Mouse (Mus musculus) limb, embryonic 15.5 days (tissue): Measurements from ENCODE around the gene Armc9. TPM values are rescaled to one million over a fixed set of nuclear protein-coding genes. Genes with fewer than 3 reads are reported as not detected.

Experiments used
- ATAC-seq: fragments of 200-750 bp; cut with Nextera tagmentation; 2 replicates; pipeline ENCODE4 v1.8.0; 2017; ENCODE audit warnings: low read depth, moderate TSS enrichment; ENCODE audit not compliant: insufficient number of reproducible peaks, low FRiP score, low TSS enrichment
- H3K27ac ChIP-seq: fragments of 300-500 bp; sonication (generic); 2 replicates; pipeline ENCODE4 v1.5.1; 2015; ENCODE audit warnings: moderate library complexity, mild to moderate bottlenecking, inconsistent platforms
- H3K27me3 ChIP-seq: fragments of 300-500 bp; sonication (generic); 2 replicates; pipeline ENCODE4 v1.6.1; 2015; ENCODE audit warnings: inconsistent platforms
- H3K36me3 ChIP-seq: fragments of 300-500 bp; sonication (generic); 2 replicates; pipeline ENCODE4 v1.6.1; 2015; ENCODE audit warnings: inconsistent platforms
- H3K4me1 ChIP-seq: fragments of 300-500 bp; sonication (generic); 2 replicates; pipeline ENCODE4 v1.6.1; 2015; ENCODE audit warnings: inconsistent platforms
- H3K4me2 ChIP-seq: fragments of 300-500 bp; sonication (generic); 2 replicates; pipeline ENCODE4 v1.6.1; 2015; ENCODE audit warnings: mild to moderate bottlenecking, inconsistent platforms
- H3K4me3 ChIP-seq: fragments of 300-500 bp; sonication (generic); 2 replicates; pipeline ENCODE4 v1.5.1; 2015; ENCODE audit warnings: mild to moderate bottlenecking, inconsistent platforms
- H3K9ac ChIP-seq: fragments of 300-500 bp; sonication (generic); 2 replicates; pipeline ENCODE4 v1.6.1; 2015; ENCODE audit warnings: inconsistent platforms
- H3K9me3 ChIP-seq: fragments of 300-500 bp; sonication (generic); 2 replicates; pipeline ENCODE4 v1.6.1; 2016; ENCODE audit warnings: inconsistent platforms
- WGBS: fragments of 180-500 bp; shearing (Covaris S2); methylation state at CpG from one replicate; pipeline ENCODE4 v1.1.7; 2015; 5-methylcytosine and 5-hydroxymethylcytosine counted together
- polyA plus RNA-seq: library from polyadenylated mRNA; unstranded; fragments of >200 nt; fragmentation: Nextera tagmentation; extraction: Ambion mirVana; gene quantifications from 2 replicates; pipeline ENCODE4 v1.2.1, GENCODE M21; 2015

Gene Armc9
- polyA plus RNA-seq, 1 experiment from 2014 or later: 19.2 TPM

DNA sequence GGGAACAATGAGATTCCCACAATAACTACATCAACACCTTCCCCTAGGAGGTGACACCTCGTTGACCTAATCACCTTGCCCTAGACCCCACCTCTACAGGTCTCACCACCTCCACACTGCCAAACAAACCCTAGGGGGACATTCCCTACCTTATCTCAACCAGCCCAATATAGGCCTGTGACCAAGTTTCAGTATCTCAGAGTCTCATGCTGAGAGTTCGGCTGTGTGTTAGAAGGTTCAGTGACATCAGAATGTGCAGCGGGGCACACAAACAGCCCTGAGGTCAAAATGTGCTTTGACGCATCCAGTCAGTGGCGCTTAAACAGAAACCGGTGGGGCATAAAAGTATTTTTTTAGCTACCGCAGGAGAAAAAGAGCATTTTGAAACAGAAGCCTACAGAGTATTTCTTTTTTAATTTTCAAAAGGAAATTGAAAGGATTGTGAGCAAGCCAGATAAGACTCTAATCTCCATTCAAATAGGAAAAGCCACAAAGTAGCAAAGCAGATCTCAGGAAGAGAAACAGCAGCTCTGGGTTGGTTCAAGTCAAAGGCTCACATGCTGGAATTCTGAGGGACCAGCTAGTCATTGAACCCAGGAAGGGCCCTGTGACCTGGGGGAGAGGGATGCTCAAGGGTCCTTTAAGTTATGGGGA lies 103.7 kb downstream of the Armc9 start:
- no peak for ATAC-seq

DNA sequence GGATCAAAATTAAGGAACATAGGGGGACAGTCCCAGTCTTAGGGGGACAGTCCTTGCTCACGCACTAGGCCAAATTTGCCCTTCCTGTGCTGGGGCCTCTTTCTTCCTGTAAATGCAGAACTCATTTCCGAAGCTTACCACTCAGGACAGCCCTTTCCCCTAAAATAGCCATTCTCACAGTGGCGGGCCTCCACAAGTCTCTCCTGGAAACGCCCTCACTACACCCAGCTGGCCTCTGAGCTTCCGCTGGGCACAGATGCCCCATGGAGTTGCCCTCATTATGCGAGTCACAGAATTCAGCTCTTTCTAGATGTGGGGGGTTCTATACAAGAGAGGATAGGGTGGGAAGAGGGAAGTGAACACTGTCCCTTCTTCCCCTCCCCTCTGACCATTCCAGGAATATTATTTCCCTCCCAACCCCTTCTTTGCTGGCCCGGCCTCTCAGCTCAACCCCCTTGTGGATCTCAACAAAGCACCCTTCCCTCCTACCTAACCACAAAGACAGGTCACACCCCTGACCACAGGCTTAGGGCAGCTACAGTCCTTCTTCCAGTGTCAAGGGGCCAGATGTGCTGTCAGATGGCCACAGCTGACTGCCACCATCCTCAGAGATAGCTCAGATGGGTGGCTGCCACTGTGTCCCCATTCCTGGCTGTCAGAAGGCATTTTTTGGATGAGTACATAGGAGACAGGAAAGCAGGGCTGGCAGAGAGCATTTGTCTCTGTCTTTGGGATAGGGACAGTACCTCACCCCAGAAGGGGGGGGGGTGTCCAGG lies 109.2 kb downstream of the Armc9 start:
- Histone ChIP-seq H3K4me1 (peaks cover 5% of the 10 kb centered on the region), H3K4me3 (no peak overlapping the region), H3K9me3 (no peaks in the 10 kb centered on the region), H3K36me3 (no peaks in the 10 kb centered on the region), H3K27ac (0 out of 2 replicates have a peak overlapping the region, but pooled peaks have one; percentile 24), H3K9ac (no peak overlapping the region), H3K27me3 (no peaks in the 10 kb centered on the region), H3K4me2 (no peak overlapping the region)
- ATAC-seq: no peak
- WGBS: 62% methylated on average over 7 of the region's 7 CpGs

More for the DNA sequence above, 103.7 kb downstream of the Armc9 start:
- Histone ChIP-seq H3K27me3 (no peaks in the 10 kb centered on the region), H3K9me3 (no peaks in the 10 kb centered on the region), H3K9ac (no peak overlapping the region), H3K4me3 (no peak overlapping the region), H3K4me2 (no peak overlapping the region), H3K27ac (no peak overlapping the region), H3K4me1 (peaks cover under 1% of the 10 kb centered on the region), H3K36me3 (0 out of 2 replicates have a peak, but pooled peaks cover 6% of the 10 kb centered on the region)
- WGBS: 83% methylated on average over 7 of the region's 7 CpGs

DNA sequence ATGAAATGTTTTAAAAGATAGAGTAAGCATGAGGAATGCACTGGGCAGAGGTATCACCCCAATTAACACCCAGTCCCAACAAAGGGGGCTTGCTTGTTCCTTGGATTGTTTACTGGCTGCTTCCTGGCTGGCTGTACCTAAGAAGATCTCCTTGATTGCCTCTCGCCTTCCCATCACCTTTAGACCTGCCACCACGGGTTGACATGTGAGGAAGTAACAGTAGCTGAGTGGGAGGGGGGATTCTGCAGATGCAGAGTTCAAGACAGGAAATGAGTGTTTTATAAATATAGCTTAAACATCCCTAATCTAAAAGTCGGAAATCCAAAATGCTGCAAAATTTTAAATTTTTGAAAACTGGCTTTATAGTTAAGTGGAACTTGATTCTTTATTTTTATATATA lies 110.5 kb downstream of the Armc9 start:
- H3K9me3 ChIP-seq: no peaks in the 10 kb centered on the region
- no peak overlapping the region for H3K9ac ChIP-seq
- peaks cover 5% of the 10 kb centered on the region for H3K4me1 ChIP-seq
- H3K4me2 ChIP-seq: no peak overlapping the region
- H3K36me3 ChIP-seq: no peaks in the 10 kb centered on the region
- no peak overlapping the region for H3K4me3 ChIP-seq
- H3K27ac ChIP-seq: no peak overlapping the region
- ATAC-seq: no peak
- H3K27me3 ChIP-seq: no peaks in the 10 kb centered on the region
- 52% methylated on average over 3 of the region's 3 CpGs for WGBS

DNA sequence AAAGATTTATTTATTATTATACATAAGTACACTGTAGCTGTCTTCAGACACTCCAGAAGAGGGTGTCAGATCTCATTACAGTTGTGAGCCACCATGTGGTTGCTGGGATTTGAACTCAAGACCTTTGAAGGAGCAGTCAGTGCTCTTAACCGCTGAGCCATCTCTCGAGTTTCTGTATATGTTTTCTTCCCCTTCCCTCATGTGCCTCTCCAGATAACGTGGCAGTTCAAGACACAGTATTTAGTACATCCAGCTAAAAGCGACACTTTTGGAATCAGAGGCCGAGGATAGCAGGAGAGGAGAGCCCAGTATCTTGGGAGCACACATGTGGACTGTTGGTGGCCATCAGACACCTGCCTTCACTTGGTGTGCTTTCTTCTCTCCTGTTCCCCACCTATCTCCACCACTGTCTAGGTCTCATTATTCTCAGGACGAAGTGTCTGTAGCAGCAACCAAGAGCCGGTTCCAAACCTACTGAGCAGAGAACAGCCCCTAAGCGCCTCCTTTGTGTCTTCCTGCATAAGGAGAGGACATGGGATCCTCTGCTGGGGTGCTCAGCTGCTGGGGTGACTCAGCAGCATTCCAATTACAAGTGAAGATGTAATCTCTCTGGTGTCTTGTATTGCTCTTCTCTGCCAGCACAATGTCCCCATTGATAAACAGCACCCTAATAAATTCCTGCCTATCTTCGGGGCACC lies 114.1 kb downstream of the Armc9 start:
- no peak for ATAC-seq
- Histone ChIP-seq H3K27ac (no peak overlapping the region), H3K4me3 (no peak overlapping the region), H3K9ac (no peak overlapping the region), H3K4me2 (no peak overlapping the region), H3K27me3 (no peaks in the 10 kb centered on the region), H3K4me1 (peaks cover 1% of the 10 kb centered on the region), H3K9me3 (no peaks in the 10 kb centered on the region), H3K36me3 (no peaks in the 10 kb centered on the region)
- WGBS: 85% methylated on average over 9 of the region's 9 CpGs

GRCm38 (mm10) chr1:86269190-86269508 lies 114.6 kb downstream of the Armc9 start:
- no peaks in the 10 kb centered on the region for H3K4me1 ChIP-seq
- H3K27me3 ChIP-seq: no peaks in the 10 kb centered on the region
- no peak for ATAC-seq
- no peak overlapping the region for H3K4me2 ChIP-seq
- H3K9ac ChIP-seq: no peak overlapping the region
- no peaks in the 10 kb centered on the region for H3K9me3 ChIP-seq
- no peak overlapping the region for H3K27ac ChIP-seq
- H3K36me3 ChIP-seq: no peaks in the 10 kb centered on the region
- WGBS: 69% methylated on average over 4 of the region's 4 CpGs
- H3K4me3 ChIP-seq: no peak overlapping the region

GRCm38 (mm10) chr1:86271707-86272106 lies 117.1 kb downstream of the Armc9 start:
- no peak overlapping the region for H3K4me3 ChIP-seq
- H3K9ac ChIP-seq: no peak overlapping the region
- H3K4me2 ChIP-seq: no peak overlapping the region
- no peak for ATAC-seq
- no peaks in the 10 kb centered on the region for H3K36me3 ChIP-seq
- WGBS: 72% methylated on average over 6 of the region's 6 CpGs
- no peak overlapping the region for H3K27ac ChIP-seq
- no peaks in the 10 kb centered on the region for H3K27me3 ChIP-seq
- H3K9me3 ChIP-seq: no peaks in the 10 kb centered on the region
- no peaks in the 10 kb centered on the region for H3K4me1 ChIP-seq

- H3K36me3 ChIP-seq: no peaks in the 10 kb centered on the region
- no peaks in the 10 kb centered on the region for H3K9me3 ChIP-seq
- H3K4me2 ChIP-seq: no peak overlapping the region
- H3K27ac ChIP-seq: no peak overlapping the region; the same call in 1 of the 2 replicates
- no peak for ATAC-seq
- H3K4me1 ChIP-seq: peaks cover 4% of the 10 kb centered on the region
- H3K27me3 ChIP-seq: no peaks in the 10 kb centered on the region
- no peak overlapping the region for H3K4me3 ChIP-seq
- 59% methylated on average over 5 of the region's 5 CpGs for WGBS
- H3K9ac ChIP-seq: no peak overlapping the region
These were observed 122.5 kb downstream of the Armc9 start for GRCm38 (mm10) chr1:86277055-86277454.

GRCm38 (mm10) chr1:86281781-86282536 lies 127.4 kb downstream of the Armc9 start:
- Histone ChIP-seq H3K27ac (no peak overlapping the region; the same call in 1 of the 2 replicates), H3K27me3 (no peaks in the 10 kb centered on the region), H3K4me3 (no peak overlapping the region), H3K4me1 (peaks cover 8% of the 10 kb centered on the region), H3K4me2 (no peak overlapping the region), H3K36me3 (no peaks in the 10 kb centered on the region), H3K9ac (no peak overlapping the region), H3K9me3 (no peaks in the 10 kb centered on the region)
- ATAC-seq: no peak
- WGBS: 64% methylated on average over 11 of the region's 11 CpGs

- Histone ChIP-seq H3K27ac (no peak overlapping the region), H3K4me1 (peaks cover 5% of the 10 kb centered on the region; the same call in 1 of the 2 replicates), H3K36me3 (no peaks in the 10 kb centered on the region), H3K9me3 (no peaks in the 10 kb centered on the region), H3K4me2 (no peak overlapping the region), H3K4me3 (no peak overlapping the region), H3K9ac (no peak overlapping the region), H3K27me3 (no peaks in the 10 kb centered on the region)
- no peak for ATAC-seq
- 74% methylated on average over 5 of the region's 5 CpGs for WGBS
These were observed 129.5 kb downstream of the Armc9 start for GRCm38 (mm10) chr1:86284101-86284500.

- no peaks in the 10 kb centered on the region for H3K36me3 ChIP-seq
- no peak overlapping the region for H3K4me3 ChIP-seq
- peaks cover 5% of the 10 kb centered on the region; the same call in 1 of the 2 replicates for H3K4me1 ChIP-seq
- ATAC-seq: no peak
- no peak overlapping the region for H3K27ac ChIP-seq
- no peaks in the 10 kb centered on the region for H3K27me3 ChIP-seq
- no peaks in the 10 kb centered on the region for H3K9me3 ChIP-seq
- H3K4me2 ChIP-seq: no peak overlapping the region
- H3K9ac ChIP-seq: no peak overlapping the region
- 71% methylated on average over 6 of the region's 6 CpGs for WGBS
These were observed 130.7 kb downstream of the Armc9 start for GRCm38 (mm10) chr1:86285295-86285694.

DNA sequence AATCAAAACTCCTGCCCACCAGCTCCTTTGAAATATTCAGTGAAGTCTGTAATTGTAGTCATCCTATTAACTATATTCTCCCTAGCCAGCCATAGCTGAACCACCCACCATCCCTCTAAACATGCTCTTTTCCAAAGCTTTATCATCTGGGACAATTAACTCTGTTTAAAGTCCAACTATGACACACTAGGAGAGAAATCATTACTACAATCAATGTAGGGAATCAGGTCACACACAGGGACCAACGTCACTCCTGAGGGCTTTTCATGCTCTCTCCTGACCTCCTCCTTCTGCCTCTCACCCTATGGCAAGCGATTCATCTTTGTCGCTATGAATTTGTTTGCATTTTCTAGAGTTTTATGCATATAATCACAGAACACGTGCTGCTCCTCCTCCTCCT lies 132.9 kb downstream of the Armc9 start:
- no peaks in the 10 kb centered on the region for H3K36me3 ChIP-seq
- H3K27me3 ChIP-seq: no peaks in the 10 kb centered on the region
- no peak overlapping the region for H3K9ac ChIP-seq
- WGBS: 84% methylated on average over 4 of the region's 4 CpGs
- H3K27ac ChIP-seq: no peak overlapping the region
- H3K9me3 ChIP-seq: no peaks in the 10 kb centered on the region
- no peak for ATAC-seq
- no peak overlapping the region for H3K4me2 ChIP-seq
- H3K4me3 ChIP-seq: no peak overlapping the region
- H3K4me1 ChIP-seq: no peaks in the 10 kb centered on the region; the same call in 1 of the 2 replicates
